Mouse (Mus musculus) right cerebral cortex, adult 18-20 months (tissue): ENCODE measurements around the gene Dmrt1.
A peak's percentile ranks its signal among the peaks of the same experiment; 100 is the strongest.

Experiments
- DNase-seq: peaks from one replicate; pipeline ENCODE4 v3.0.0; 2022; ENCODE audit warnings: mixed read lengths

Dmrt1 gene

DNA sequence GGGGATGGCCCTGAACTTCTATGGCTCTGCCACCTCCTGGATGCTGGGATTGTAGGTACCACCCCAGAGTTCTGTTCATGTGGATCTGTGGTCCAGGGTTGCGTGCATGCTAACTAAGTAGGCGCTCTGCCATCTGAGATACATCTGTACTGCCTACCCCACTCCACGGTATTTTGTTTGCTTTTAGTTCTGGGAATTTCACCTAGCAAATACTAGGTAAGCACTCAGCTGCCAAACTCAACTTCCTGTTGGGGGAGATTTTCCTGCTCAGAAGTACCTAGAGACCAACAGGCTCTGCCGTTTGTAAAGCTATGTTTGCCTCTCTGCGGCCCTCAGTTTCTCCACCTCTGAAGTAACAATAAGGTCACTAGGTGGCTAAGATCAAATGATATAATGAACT lies 129.7 kb downstream of the Dmrt1 start:
- DNase-seq, result no peak

DNA sequence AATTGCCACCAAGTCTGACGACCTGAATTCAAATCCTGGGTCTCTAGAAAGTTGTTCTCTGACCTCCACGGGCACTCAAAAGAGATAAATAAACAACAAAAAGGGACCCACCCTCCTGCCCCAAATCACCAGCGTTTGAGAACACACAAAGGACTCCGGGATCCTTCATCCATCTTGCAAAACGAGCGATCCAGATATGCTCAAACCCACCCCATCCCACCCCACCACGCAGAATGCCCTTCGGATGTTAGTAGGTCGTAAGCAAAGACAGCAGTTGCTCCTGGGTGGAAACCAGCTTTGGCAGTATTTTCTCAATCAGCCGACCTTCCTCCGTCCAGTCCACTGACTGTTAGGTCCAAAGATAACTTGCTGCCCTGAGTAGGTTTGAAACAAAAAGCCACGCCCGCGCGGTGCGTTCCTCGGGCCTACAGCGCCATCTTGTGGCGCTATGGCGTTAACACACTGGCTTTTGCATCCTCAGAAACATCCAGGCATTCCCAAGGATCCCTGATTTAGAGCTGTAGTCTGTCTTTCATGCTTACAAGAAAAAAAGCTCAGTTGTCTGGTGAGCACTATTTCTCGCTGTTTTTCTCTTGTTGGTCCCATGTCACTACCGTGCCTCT lies 130.3 kb downstream of the Dmrt1 start:
- DNase-seq, result peak; percentile 26

GRCm38 (mm10) chr19:25638766-25639361 lies 133.4 kb downstream of the Dmrt1 start:
- DNase-seq, result no peak

GRCm38 (mm10) chr19:25641786-25642185 lies 136.4 kb downstream of the Dmrt1 start:
- no peak for DNase-seq

DNA sequence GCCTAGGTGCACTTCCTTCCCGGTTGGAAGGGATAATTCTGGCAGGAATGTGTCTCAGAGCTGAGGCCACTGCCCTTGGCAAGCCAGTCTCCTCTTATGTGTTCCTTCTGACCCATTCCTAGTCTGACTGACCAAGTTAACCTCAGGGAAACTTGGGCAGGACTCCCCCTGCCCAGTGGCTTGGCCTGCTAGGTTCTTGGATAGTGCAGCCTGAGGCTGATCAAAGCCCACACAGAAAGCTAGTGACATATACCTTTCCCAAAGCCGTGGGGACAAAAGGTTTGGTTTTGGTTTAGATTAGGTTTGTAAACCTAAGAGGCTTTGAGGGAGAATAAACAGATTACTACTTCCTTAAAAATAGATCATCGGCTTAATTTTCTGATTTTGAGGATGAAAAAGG lies 141.7 kb downstream of the Dmrt1 start:
- DNase-seq, result no peak

DNA sequence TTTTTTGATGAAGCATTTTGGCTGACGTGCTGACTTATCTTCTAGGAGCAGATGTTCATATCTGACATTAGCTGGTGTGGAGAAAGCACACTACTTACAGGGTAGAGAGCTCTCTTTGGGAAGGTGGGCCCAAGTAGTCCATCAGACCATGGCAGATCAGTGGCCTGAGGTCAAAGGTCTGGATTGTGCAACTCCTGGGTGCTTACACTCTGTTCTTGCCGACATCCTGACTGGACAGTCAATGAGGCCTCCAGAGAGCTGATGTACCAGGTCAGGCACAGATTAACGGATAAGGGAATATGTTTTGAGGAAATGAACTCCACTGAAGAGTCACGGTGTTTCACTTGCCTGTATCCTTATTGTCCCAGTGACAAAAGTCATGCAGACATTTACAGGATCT lies 143.3 kb downstream of the Dmrt1 start:
- DNase-seq, result no peak

DNA sequence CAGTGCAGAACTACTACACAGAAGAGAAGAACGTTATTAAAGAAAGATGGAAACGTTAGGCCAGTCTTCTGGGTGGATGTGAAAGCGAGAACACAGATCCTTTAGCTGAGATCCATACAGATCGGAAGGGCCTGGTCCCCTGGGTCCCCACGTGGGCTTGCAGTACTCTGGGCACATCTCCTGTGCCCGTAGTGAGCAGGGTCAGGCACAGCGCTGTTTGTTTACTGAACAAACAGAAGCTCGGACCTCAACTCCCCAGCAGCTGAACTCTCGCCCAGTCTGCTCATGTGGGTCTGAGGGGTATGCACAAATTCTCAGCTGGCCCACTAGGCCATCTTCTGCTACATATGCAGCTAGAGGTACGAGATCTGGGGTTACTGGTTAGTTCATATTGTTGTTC lies 145.1 kb downstream of the Dmrt1 start:
- DNase-seq, result no peak

DNA sequence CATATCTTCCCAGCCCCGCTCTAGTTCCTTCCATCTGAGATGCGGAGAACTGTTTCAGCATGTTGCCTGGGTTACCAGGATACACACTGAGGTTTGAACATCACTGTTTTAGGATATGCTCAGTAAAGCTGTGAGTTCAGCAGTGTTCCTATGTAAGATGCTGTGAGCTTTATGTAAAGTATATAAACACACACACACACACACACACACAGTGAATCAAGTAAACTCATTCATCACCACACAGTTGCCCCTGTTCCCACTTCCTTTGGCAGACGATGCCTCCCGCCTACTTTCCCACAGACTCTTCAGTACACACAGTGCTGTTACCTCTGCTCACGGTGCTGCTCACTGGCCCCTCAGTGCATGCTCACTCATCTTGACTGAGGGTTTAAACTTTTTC lies 147.1 kb downstream of the Dmrt1 start:
- DNase-seq, result no peak
